Mouse (Mus musculus): ENCODE data around the gene Yeats2. TPM values are rescaled to one million over a fixed set of nuclear protein-coding genes. Genes with fewer than 3 reads are reported as not detected.

Yeats2 gene
- polyA plus RNA-seq (2012; fragmentation: generic; extraction: Trizol) = 6.4 TPM

DNA sequence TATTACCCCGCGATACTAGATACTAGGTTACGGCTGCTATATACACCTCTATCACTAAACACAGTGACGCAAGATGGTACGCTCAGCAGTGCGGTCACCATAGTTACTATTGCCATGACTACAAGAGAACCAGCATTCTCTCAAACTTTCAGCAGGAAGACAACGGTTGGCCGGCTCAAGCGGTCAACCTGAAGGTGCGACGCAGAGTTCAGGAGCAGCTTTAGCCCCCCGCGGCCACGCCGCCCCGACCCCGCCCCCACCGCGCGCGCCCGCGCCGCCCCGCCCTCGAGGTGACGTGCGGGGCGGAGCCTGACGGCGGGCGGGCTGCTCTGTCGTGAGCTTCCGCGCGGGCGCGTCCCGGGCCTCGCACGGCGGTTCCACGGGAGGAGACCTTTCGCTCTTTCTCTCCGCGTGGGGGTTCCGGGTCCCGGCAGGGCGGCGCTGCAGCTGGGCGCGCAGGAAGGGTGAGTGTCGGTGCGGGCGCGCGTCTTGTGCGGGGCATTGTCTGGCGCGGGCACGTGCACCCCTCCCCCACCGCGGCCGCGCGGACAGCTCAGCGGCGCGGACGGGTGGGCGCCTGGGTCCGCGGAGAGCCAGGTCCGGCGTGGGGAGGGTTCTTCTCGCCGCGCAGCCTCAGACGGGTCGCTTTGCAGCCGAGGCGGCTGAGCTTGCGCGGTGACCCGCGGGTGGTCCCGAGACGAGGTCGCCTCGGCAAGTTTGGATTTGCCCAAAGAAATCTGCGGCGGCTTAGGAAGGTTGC is at the start of gene Yeats2:
Gene Yeats2, plus strand, starts transcription at position 292 of the 760 bp plus-strand sequence.
- TF ChIP-seq TCF3 (IDR thresholded peaks at IDR 0.05; ENCODE audit: insufficient read length, low read depth) (no peak), POLR2A (IDR thresholded peaks at IDR 0.05; ENCODE audit: insufficient read length, low read depth) (peak; percentile 90), MYOG (IDR thresholded peaks at IDR 0.05; ENCODE audit: control insufficient read depth in 1 of 3, insufficient read depth in 1 of 3, insufficient read length in 2 of 3, low read depth in 2 of 3) (peak in 1 of 3 experiments; percentile 10), MYOD1 (IDR thresholded peaks at IDR 0.05; ENCODE audit: control insufficient read depth in 1 of 3, insufficient read length in 2 of 3, low read depth in 2 of 3) (peak in 1 of 3 experiments; percentile 15), SRF (IDR thresholded peaks at IDR 0.05; ENCODE audit: control insufficient read depth, insufficient read length, low read depth) (no peak), E2F4 (IDR thresholded peaks at IDR 0.05; ENCODE audit: insufficient read depth) (no peak), POLR2AphosphoS2 (IDR thresholded peaks at IDR 0.05; ENCODE audit: insufficient read length, low read depth) (peak; percentile 82), CEBPB (IDR thresholded peaks at IDR 0.05; ENCODE audit: insufficient read depth, poor library complexity, severe bottlenecking) (no peak)
- no peaks in the 10 kb centered on the region for H3K36me3 ChIP-seq (ENCODE audit: control insufficient read depth, insufficient read depth)

DNA sequence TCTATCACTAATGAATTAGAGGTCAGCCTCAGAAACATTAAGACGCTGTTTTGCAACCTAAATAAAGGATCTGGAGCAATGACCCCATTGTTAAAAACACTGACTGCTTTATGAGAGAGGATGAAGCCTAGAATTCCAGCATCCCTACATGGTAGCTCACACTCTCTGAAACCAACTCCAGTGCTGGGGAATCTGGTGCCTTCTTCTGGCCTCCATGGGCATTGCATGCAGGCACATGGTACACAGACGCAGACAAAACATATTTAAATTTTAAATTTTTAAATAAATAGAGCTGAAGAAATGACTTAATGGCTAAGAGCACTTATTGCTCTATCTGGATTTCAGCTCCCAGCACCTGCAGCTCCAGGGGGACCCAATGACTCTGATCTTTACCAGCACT is 44.9 kb upstream of the Yeats2 start:
- peaks cover 6% of the 10 kb centered on the region for H3K79me2 ChIP-seq (ENCODE audit: control insufficient read depth, insufficient read depth)
- no peaks in the 10 kb centered on the region for H3K36me3 ChIP-seq (ENCODE audit: control insufficient read depth, insufficient read depth)
- TF ChIP-seq REST (IDR thresholded peaks at IDR 0.05; ENCODE audit: insufficient read depth, insufficient read length) (no peak), TCF3 (IDR thresholded peaks at IDR 0.05; ENCODE audit: insufficient read length, low read depth) (no peak), USF1 (IDR thresholded peaks at IDR 0.05; ENCODE audit: low read depth) (no peak), SRF (IDR thresholded peaks at IDR 0.05; ENCODE audit: control insufficient read depth, insufficient read length, low read depth) (no peak), CEBPB (IDR thresholded peaks at IDR 0.05; ENCODE audit: insufficient read depth, poor library complexity, severe bottlenecking) (no peak), POLR2AphosphoS2 (IDR thresholded peaks at IDR 0.05; ENCODE audit: insufficient read length, low read depth) (no peak), E2F4 (IDR thresholded peaks at IDR 0.05; ENCODE audit: insufficient read depth) (no peak), TCF12 (IDR thresholded peaks at IDR 0.05; ENCODE audit: insufficient read depth, poor library complexity, severe bottlenecking) (no peak), POLR2A (IDR thresholded peaks at IDR 0.05; ENCODE audit: insufficient read length, low read depth) (no peak), MAX (IDR thresholded peaks at IDR 0.05; ENCODE audit: low read depth) (no peak)
- no peak overlapping the region for H3K4me2 ChIP-seq (ENCODE audit: low read depth)
- H3K27me3 ChIP-seq (ENCODE audit: control insufficient read depth, insufficient read depth, insufficient read length) = no peaks in the 10 kb centered on the region
- H3K4me3 ChIP-seq = no peak overlapping the region
- no peak overlapping the region for H3ac ChIP-seq (ENCODE audit: control insufficient read depth, insufficient read length)

More for the DNA sequence above, at the start of gene Yeats2:
- no peaks in the 10 kb centered on the region for H3K27me3 ChIP-seq (ENCODE audit: control insufficient read depth, insufficient read depth, insufficient read length)
- peaks cover 45% of the 10 kb centered on the region for H3K79me2 ChIP-seq (ENCODE audit: control insufficient read depth, insufficient read depth)
- peak within 1 kb of the TSS; percentile 42 for H3ac ChIP-seq (ENCODE audit: control insufficient read depth, insufficient read length)
- peak within 1 kb of the TSS; percentile 89 for H3K4me2 ChIP-seq (ENCODE audit: low read depth)
- H3K4me3 ChIP-seq = peak within 1 kb of the TSS; percentile 42

DNA sequence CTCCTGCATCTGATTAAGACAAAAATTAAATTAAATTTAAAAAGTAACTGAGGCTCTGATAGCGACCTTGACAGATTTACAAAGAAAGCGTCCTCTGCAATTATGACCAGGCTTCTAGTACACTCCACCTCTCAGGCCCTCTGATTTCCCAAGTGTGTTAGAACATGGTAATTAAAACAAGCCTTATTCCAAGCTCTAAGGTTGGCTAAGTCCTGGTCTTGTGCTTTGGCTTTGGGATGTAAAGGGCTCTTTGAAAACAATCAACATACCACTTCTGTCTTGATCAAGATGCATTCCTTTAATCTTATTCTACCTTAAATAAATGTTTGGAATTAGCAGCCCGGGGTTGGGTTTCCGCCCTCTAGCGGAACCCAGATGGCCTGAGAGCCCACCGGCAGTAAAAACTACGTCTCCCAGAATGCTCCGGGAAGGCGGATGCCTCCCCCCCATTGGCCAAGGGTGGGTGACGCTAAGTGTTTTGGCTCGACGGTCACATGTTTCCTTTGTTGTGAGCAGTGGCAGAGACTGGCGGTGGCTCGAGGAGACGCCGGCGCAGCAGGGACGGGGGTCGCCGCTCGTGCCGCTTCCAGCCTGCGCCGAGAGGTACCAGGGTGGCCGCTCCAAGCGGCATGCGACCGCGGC is 43.7 kb upstream of the Yeats2 start, which contains the start of gene Klhl24:
Gene Klhl24, plus strand, starts transcription at position 474 of the 642 bp plus-strand sequence.
- H3K79me2 ChIP-seq (ENCODE audit: control insufficient read depth, insufficient read depth) = peaks cover 6% of the 10 kb centered on the region
- no peak for TF ChIP-seq CEBPB (IDR thresholded peaks at IDR 0.05; ENCODE audit: insufficient read depth, poor library complexity, severe bottlenecking)
- TF ChIP-seq MAX (IDR thresholded peaks at IDR 0.05; ENCODE audit: low read depth) = no peak
- peak; percentile 80 for TF ChIP-seq POLR2A (IDR thresholded peaks at IDR 0.05; ENCODE audit: insufficient read length, low read depth)
- TF ChIP-seq TCF12 (IDR thresholded peaks at IDR 0.05; ENCODE audit: insufficient read depth, poor library complexity, severe bottlenecking) = no peak
- TF ChIP-seq MYOD1 (IDR thresholded peaks at IDR 0.05; ENCODE audit: control insufficient read depth in 1 of 3, insufficient read length in 2 of 3, low read depth in 2 of 3) = no peak
- TF ChIP-seq USF1 (IDR thresholded peaks at IDR 0.05; ENCODE audit: low read depth) = peak; percentile 79
- peak; percentile 37 for TF ChIP-seq SRF (IDR thresholded peaks at IDR 0.05; ENCODE audit: control insufficient read depth, insufficient read length, low read depth)
- peak; percentile 80 for TF ChIP-seq POLR2AphosphoS2 (IDR thresholded peaks at IDR 0.05; ENCODE audit: insufficient read length, low read depth)
- H3ac ChIP-seq (ENCODE audit: control insufficient read depth, insufficient read length) = peak within 1 kb of the TSS; percentile 52
- peak within 1 kb of the TSS; percentile 68 for H3K4me2 ChIP-seq (ENCODE audit: low read depth)
- no peaks in the 10 kb centered on the region for H3K36me3 ChIP-seq (ENCODE audit: control insufficient read depth, insufficient read depth)
- peak within 1 kb of the TSS; percentile 47 for H3K4me3 ChIP-seq
- no peaks in the 10 kb centered on the region for H3K27me3 ChIP-seq (ENCODE audit: control insufficient read depth, insufficient read depth, insufficient read length)

DNA sequence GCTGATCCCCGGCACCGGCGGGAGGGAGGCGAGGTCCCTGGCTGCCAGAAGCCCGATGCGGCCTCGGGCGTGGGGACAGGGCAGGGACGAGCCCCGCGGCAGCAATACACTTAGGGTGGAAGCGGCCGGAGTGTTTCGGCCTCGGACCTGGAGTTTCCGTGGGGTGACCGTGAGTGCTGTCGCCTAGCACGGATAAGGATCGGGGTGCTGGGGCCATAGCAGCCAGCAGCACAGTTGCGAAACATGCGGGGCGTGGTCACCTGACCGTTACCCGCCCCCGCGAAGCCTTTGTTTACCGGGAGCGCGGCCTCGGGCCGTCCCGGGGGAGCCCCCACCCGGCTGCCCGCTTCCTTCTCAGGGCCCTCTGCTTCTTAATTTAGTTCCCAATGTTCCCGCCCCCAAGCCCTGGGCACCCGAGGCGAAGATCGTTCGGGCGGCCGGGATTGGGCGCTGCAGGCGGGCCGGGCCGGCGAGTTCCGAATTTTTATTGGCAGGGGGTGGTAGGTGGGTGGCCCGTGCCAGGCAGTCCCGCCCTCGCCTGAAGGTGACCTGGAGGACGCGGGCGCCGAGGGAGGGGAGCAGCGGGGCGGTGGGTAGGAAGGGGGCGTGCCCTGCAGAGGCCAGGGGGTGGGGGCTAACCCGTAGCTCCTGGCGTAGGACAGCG is 43.0 kb upstream of the Yeats2 start:
- Histone ChIP-seq H3K79me2 (ENCODE audit: control insufficient read depth, insufficient read depth) (peaks cover 6% of the 10 kb centered on the region), H3K4me3 (peak overlapping the region; percentile 47), H3K27me3 (ENCODE audit: control insufficient read depth, insufficient read depth, insufficient read length) (no peaks in the 10 kb centered on the region), H3K4me2 (ENCODE audit: low read depth) (peak overlapping the region; percentile 68), H3ac (ENCODE audit: control insufficient read depth, insufficient read length) (peak overlapping the region; percentile 52), H3K36me3 (ENCODE audit: control insufficient read depth, insufficient read depth) (peaks cover under 1% of the 10 kb centered on the region)
- TF ChIP-seq MAX (IDR thresholded peaks at IDR 0.05; ENCODE audit: low read depth) (no peak), TCF3 (IDR thresholded peaks at IDR 0.05; ENCODE audit: insufficient read length, low read depth) (no peak), POLR2A (IDR thresholded peaks at IDR 0.05; ENCODE audit: insufficient read length, low read depth) (no peak), REST (IDR thresholded peaks at IDR 0.05; ENCODE audit: insufficient read depth, insufficient read length) (no peak), POLR2AphosphoS2 (IDR thresholded peaks at IDR 0.05; ENCODE audit: insufficient read length, low read depth) (peak; percentile 65), MYOG (IDR thresholded peaks at IDR 0.05; ENCODE audit: control insufficient read depth in 1 of 3, insufficient read depth in 1 of 3, insufficient read length in 2 of 3, low read depth in 2 of 3) (peak in 1 of 3 experiments; percentile 4), SRF (IDR thresholded peaks at IDR 0.05; ENCODE audit: control insufficient read depth, insufficient read length, low read depth) (no peak), USF1 (IDR thresholded peaks at IDR 0.05; ENCODE audit: low read depth) (peak; percentile 12), CEBPB (IDR thresholded peaks at IDR 0.05; ENCODE audit: insufficient read depth, poor library complexity, severe bottlenecking) (peak; percentile 85), E2F4 (IDR thresholded peaks at IDR 0.05; ENCODE audit: insufficient read depth) (no peak), TCF12 (IDR thresholded peaks at IDR 0.05; ENCODE audit: insufficient read depth, poor library complexity, severe bottlenecking) (no peak), MYOD1 (IDR thresholded peaks at IDR 0.05; ENCODE audit: control insufficient read depth in 1 of 3, insufficient read length in 2 of 3, low read depth in 2 of 3) (no peak)
